Mouse (Mus musculus): ENCODE measurements at regions not wholly inside any gene's neighbourhood (a gene's known extent, or its start where the extent isn't known, plus 50 kb on each side); places are given as distances from the start of the nearest gene placed in this dataset.

DNA sequence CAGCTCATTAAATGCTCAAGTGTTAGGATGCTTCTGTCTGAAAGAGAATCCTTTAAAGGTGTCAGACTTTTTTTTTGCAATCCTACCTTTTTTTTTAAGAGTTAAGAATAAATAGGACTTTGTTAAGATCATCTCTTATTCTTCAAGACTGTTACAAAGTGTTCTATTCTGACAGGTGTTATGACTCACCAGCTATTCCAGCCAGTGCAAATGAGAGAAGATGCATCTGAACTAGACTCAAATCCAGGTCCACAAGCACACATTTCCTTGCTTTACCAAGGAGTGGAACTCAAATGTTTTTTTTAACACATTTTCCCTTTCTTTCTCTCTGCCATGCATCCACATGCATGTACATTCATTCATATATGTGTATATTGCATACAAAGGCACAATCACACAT is 98.4 kb upstream of the Atp10a start:
- no peak for DNase-seq (ENCODE audit: low read depth, low spot score)

- DNase-seq (ENCODE audit: low read depth, low spot score) = no peak
Measured at GRCm38 (mm10) chr7:58568807-58569206, 87.2 kb upstream of the Atp10a start.

GRCm38 (mm10) chr7:58584241-58584820 is 71.6 kb upstream of the Atp10a start:
- DNase-seq (ENCODE audit: low read depth, low spot score) = no peak

DNA sequence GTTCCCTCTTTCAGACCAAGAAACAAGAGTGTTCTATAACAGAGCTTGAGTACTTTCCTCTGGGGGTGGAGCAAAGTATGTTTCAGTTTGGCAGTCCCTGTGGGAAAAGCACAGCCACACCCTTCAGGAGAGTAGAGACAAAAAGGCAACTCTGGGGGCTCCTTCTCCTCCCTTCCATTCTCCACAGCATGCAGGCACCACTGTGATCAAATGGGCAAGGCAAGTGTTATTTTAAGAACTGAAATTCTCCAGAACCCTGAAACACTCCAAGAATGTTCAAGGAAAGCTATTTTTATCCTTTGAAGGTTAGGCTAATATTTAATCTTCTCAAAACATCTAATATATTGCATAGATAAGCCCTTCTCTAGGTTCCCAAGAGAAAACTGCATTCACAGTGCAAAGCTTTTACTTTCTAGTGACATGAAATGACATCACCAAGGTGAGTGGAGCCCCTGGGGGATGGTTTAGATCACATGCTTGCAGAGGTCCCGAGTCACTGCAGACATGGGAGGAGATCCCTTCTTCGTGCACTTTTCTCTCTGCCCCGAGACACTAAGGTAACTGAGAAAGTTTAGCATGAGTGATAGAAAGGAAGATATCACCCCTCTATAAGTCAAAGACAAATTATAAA is 70.2 kb upstream of the Atp10a start:
- no peak for DNase-seq (ENCODE audit: low read depth, low spot score)

GRCm38 (mm10) chr7:58595951-58596350 is 60.0 kb upstream of the Atp10a start:
- peak; percentile 8 for DNase-seq (ENCODE audit: low read depth, low spot score)
